Mouse (Mus musculus): ENCODE results near the gene Ppp1cc. TPM values are rescaled to one million over a fixed set of nuclear protein-coding genes. Genes with fewer than 3 reads are reported as not detected.
"Not testable (repeated sequence)": the region's sequence is repeated elsewhere in the genome, so short reads cannot be mapped to it uniquely, and the experiment has no call there.

Ppp1cc gene
- total RNA-seq, 2 experiments from 2014 or later: 230 to 380 TPM

DNA sequence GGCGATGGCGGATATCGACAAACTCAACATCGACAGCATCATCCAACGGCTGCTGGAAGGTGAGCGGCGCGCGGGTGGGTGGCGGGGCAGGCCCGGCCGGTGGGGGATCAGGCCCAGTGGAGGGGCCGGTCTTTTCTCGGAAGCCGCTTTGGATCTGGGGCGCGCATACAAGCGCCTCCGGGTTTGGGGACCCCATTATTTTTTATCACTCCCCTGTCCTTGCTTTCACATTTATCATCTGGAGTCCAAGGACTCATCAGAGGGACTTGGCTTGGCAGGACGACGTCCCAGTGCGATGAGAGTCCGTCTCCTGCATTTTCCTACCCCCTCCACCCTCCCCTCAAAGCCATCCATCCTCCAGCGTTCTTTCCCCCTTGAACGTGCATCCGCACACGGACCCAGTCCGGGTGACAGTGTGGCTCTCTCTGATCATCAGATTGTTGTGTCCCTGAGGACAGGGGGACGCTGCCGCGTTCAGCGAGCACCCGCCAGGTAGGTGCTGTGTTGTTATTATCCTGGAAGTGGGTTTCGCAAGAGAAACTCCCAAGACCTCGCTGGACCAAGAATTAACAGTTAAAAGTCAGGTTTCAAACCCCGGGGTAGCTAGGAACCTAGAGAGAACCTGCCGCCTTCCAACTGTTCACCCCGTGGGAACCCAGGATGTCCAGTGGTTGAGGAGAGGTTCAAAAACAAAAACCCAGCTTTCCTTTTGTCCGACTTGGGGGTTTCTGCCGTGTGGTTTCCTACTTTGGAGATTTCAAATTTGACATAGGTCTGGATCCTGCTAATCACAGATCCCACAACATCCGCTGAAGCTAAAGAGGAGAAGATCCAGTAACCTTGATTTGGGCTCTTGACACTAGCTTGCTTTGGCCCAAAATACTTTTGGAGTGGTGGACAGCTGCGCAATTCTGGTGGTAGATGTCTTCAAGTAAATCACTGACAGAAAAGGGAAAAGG lies 758 bp downstream of the Ppp1cc start:
- ATAC-seq (replicated peaks; ENCODE audit: low FRiP score, low TSS enrichment, poor library complexity, severe bottlenecking): no peak

GRCm38 (mm10) chr5:122163194-122163593 lies 5.1 kb downstream of the Ppp1cc start:
- ATAC-seq (replicated peaks; ENCODE audit: low FRiP score, low TSS enrichment, poor library complexity, severe bottlenecking): no peak

DNA sequence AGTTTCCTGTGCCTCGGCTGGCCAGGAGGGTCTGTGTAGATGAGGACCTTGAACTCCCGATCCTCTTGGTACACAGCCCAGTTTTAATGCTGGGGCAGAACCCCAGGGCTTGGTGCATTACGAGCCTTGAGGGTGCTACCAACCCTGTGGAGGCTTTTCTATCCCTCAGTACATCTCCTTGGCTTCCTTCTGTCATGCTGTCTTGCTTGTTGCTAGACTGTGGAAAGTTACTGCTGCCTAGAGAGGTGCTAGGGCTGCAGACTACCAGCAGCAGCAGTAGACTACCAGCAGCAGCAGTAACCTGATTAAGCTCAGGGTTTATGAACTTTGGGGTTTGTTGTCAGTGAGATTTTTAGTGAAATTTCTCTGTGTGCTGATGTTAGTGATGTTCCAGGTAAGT lies 5.9 kb downstream of the Ppp1cc start:
- ATAC-seq (replicated peaks; ENCODE audit: low FRiP score, low TSS enrichment, poor library complexity, severe bottlenecking): no peak

DNA sequence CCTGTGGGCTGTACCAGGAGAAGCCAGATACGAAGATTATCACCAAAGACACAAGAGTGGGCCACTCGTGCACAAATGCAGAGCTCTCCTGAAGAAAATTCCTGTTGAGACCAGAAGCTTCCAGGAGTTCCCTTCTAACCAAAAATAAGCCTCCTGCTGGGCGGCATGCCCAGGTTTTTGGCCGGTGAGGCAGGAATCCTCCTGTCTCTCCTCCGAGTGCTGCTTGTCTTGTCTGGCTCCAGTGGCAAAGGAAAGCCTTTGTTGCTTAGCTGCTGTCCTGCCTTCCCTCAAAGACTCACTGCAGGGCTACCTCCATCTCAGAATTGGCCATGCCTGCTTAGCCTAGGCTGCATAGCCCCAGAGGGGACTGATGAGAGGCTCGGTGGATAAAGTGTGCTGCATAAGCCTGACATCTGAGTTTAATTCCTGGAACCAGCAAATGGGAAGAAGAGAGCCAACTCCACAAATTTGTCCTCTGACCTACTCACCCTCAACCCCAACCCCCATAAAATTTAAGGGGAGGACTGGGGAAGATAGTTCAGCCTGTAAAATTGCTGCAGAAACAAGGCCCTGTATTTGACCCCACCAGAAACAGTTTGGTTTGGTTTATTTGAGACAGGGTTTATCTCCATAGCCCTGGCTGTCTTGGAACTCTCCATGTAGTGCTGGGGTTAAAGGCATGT lies 7.3 kb downstream of the Ppp1cc start:
- no peak for ATAC-seq (replicated peaks; ENCODE audit: low FRiP score, low TSS enrichment, poor library complexity, severe bottlenecking)

DNA sequence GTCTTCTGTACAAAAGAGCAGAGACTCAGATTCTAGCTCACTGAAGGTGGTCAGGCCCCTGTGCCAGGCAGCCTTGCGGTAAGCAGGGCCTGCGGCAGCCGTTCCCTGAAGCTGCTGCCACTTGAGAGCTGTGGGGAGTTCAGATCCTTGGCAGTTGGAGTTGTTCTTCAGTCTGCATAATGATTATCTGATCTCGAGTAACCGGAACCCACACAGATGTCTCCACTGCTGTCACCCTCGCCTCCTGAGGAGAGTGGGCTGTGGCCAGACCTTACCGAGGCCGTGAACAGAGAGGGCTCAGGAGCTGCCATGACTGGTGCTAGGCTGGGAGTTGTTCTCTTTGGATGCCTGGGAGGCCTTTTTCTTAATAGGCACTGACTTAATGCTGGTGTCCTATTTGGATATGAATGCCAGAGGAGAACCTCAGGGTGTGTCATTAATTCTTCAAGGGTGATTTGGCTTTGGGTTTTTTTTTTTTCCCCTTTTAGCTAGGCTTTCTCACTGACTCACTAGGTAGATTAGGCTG lies 8.6 kb downstream of the Ppp1cc start:
- peak; percentile 86 for ATAC-seq (replicated peaks; ENCODE audit: low FRiP score, low TSS enrichment, poor library complexity, severe bottlenecking)

DNA sequence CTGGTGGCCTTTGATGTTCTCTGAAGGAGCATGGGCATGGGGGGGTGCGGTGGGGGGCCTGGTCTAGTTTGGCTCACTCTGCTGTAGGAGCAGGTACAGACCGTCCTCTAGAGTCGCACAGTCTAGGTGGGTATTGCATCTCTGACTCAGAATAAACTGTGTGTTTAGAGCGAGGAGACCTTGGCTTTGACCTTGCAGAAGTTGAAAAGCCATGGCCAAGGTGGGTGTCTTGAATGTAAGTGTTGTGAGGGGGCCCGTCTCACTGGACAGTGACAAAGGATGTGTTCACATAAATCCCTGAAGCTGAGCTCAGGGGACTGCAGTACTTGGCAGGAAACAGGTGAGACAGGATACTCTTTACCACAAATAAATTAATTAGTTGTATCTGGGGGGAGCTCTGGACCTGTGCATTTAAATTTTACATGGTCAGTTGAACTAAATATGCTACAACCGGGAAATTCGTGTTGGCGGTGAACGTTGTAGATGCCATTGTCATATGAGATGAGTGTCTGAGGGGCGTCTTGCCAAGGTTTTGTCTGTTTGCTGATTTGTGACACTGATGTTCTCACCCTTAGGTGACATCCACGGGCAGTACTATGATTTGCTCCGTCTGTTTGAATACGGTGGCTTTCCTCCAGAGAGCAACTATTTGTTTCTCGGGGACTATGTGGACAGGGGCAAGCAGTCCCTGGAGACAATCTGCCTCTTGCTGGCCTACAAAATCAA lies 10.4 kb downstream of the Ppp1cc start:
- ATAC-seq (replicated peaks; ENCODE audit: low FRiP score, low TSS enrichment, poor library complexity, severe bottlenecking): no peak

- no peak for ATAC-seq (replicated peaks; ENCODE audit: low FRiP score, low TSS enrichment, poor library complexity, severe bottlenecking)
These were observed 13.0 kb downstream of the Ppp1cc start for GRCm38 (mm10) chr5:122171058-122171457.

- ATAC-seq (replicated peaks; ENCODE audit: low FRiP score, low TSS enrichment, poor library complexity, severe bottlenecking): no peak
These were observed 17.3 kb downstream of the Ppp1cc start for GRCm38 (mm10) chr5:122175402-122175801.

DNA sequence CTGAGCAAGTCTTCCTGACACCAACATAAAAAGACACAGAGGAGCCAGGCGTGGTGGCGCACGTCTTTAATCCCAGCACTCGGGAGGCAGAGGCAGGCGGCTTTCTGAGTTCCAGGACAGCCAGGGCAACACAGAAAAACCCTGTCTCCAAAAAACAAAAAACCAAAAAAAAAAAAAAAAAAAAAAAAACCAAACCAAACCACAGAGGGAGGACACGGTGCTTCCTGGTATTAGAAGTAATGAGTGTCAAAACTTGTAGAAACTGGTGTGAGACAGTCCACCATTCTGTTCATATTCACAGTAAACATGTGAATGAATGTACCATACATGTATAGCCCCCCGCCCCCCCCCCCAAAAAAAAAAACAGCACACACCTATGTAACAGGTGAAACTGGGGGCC lies 17.9 kb downstream of the Ppp1cc start:
- no peak for ATAC-seq (replicated peaks; ENCODE audit: low FRiP score, low TSS enrichment, poor library complexity, severe bottlenecking)

GRCm38 (mm10) chr5:122176398-122176797 lies 18.3 kb downstream of the Ppp1cc start:
- ATAC-seq (replicated peaks; ENCODE audit: low FRiP score, low TSS enrichment, poor library complexity, severe bottlenecking): peak; percentile 81

DNA sequence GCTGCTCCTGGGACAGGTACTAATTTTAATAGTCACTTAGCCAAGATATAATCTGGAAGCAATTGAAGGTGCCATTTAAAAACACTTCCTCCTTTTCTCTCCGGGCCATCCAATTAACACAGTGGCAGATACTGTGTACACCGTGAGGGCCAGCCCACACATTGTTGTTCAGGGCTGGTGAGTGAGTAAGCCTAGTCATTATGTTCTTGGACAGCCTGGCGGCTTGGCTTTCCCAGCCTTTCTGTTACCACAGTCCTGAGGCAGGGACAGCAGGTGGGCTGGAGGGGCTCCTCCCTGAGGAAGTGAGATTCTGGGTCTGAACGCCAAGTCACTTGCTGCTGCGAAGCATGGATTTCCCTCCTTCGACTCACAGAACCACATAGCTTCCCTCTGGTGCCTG lies 21.6 kb downstream of the Ppp1cc start:
- no peak; the same call in 1 of the 2 replicates for ATAC-seq (replicated peaks; ENCODE audit: low FRiP score, low TSS enrichment, poor library complexity, severe bottlenecking)

- ATAC-seq (replicated peaks; ENCODE audit: low FRiP score, low TSS enrichment, poor library complexity, severe bottlenecking): no peak
These were observed 26.3 kb downstream of the Ppp1cc start for GRCm38 (mm10) chr5:122184283-122184806.

- not testable (repeated sequence) for ATAC-seq (replicated peaks; ENCODE audit: low FRiP score, low TSS enrichment, poor library complexity, severe bottlenecking)
These were observed 26.8 kb downstream of the Ppp1cc start for GRCm38 (mm10) chr5:122184858-122185257.

DNA sequence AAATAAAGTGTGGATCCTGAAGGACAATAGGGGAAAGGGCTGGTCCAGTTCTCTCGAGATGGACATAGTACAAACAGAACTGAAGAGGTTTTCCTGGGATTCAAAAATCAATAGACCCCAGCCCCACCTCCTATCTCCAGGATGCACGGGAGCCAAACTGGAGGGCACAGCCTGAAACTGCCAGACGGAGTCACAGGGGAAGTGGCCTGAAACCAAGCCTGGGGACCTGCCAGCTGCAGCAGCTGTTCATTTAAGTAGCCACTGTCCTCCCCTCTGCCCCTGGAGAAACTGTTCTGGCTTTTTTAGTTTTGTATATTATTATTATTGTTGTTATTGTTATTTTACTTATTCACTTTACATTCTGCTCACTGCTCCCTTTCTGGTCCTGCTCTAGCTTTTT lies 31.0 kb downstream of the Ppp1cc start:
- ATAC-seq (replicated peaks; ENCODE audit: low FRiP score, low TSS enrichment, poor library complexity, severe bottlenecking): no peak

- ATAC-seq (replicated peaks; ENCODE audit: low FRiP score, low TSS enrichment, poor library complexity, severe bottlenecking): no peak
These were observed 32.4 kb downstream of the Ppp1cc start for GRCm38 (mm10) chr5:122190465-122190864.

- no peak for ATAC-seq (replicated peaks; ENCODE audit: low FRiP score, low TSS enrichment, poor library complexity, severe bottlenecking)
These were observed 33.4 kb downstream of the Ppp1cc start for GRCm38 (mm10) chr5:122191269-122192063.

- ATAC-seq (replicated peaks; ENCODE audit: low FRiP score, low TSS enrichment, poor library complexity, severe bottlenecking): no peak
These were observed 34.3 kb downstream of the Ppp1cc start for GRCm38 (mm10) chr5:122192347-122192746.

DNA sequence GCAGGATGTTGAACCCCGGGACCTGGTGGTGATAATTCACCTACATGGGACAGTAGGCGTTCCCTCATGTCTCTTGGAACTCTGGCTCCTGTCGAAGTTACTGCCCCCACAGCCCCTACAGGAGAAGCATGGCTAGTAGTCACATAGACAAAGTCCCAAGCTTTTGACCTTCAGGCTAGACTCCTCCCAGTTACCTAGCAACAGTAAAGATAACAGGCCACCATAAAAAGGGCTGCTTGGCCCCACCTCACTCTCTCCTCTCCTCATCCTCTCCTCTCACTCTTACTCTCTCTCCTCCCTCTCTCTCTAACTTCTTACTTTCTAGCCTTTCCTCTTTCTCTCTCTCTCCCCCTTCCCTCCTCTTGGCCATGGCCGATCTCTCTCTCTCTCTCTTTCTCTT lies 42.8 kb downstream of the Ppp1cc start:
- no peak for ATAC-seq (replicated peaks; ENCODE audit: low FRiP score, low TSS enrichment, poor library complexity, severe bottlenecking)

DNA sequence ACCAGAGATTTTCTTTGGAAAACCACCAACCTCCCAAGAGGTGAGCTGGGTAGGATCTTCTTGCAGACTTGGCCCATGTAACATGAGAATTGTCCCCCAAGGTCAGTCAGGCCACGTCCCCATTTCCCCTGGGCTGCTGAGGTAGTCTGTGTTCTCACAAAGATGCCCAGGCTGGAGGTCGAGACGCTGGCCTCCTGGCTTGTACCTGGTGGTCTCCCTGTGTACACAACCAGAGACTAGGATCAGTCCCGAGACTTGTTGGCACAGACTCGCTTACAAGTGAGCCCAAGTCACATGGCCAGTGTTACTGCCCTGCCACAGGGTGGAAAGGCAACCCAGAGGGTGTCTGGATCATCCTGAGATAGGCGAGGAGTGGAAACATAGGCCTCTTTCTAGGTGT lies 43.8 kb downstream of the Ppp1cc start:
- no peak for ATAC-seq (replicated peaks; ENCODE audit: low FRiP score, low TSS enrichment, poor library complexity, severe bottlenecking)
